Mouse (Mus musculus) liver, postnatal 0 days (tissue): ENCODE data around the gene Rin2.

ENCODE experiments used
- CTCF ChIP-seq: sonication (generic); IDR thresholded peaks from 2 replicates; pipeline ENCODE4 v1.5.1; 2016; ENCODE audit warnings: antibody characterized with exemption, low read depth
- EP300 ChIP-seq: IDR thresholded peaks from 2 replicates; pipeline ENCODE4 v1.6.1; 2016; ENCODE audit warnings: antibody characterized with exemption, low read depth, mild to moderate bottlenecking

GRCm38 (mm10) chr2:145793702-145794101 is 118.7 kb downstream of the Rin2 start:
- TF ChIP-seq CTCF: no peak
- TF ChIP-seq EP300: peak; percentile 61
